Mouse (Mus musculus): ENCODE results near the gene Gpc2.

The Gpc2 gene

DNA sequence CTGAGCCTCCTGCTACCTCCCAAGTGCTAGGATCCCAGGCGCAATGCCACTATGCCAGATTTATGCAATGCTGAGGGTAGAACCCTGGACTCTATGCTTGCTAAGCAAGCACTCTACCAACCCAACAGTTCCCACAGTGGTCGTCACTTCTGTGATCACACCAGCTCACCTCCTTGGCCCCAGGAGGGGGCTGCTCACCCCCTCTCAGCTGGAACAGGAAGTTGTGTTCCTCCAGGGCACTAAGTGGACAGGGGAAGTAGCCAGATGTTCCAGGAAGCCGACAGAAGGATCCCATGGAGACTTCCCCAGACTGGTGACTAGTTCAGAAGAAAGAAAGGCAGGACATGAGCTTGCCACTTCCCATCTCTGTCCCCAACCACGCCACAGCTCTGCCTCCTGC is 17.8 kb downstream of the Gpc2 start:
- DNase-seq (ENCODE audit: low spot score): no peak

DNA sequence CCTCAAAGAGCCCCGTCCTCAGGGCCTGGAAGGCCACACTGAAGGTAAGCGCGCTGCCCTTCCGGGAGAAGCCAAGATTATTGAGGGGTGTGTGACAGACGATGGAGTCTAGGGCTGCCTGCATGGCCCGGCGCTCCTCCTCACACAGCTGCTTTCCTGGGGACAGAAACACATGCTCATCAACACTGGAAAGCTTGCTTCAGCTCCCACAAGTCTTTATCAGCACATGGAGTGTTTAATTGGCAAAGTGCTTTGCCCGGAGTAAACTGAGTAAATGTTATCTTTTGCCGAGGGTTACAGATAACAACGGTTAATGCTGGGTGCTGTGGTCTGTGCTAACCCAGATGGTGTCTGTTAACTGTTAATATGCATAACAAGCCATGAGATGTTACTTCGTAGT is 19.0 kb downstream of the Gpc2 start:
- DNase-seq (ENCODE audit: low spot score): no peak

DNA sequence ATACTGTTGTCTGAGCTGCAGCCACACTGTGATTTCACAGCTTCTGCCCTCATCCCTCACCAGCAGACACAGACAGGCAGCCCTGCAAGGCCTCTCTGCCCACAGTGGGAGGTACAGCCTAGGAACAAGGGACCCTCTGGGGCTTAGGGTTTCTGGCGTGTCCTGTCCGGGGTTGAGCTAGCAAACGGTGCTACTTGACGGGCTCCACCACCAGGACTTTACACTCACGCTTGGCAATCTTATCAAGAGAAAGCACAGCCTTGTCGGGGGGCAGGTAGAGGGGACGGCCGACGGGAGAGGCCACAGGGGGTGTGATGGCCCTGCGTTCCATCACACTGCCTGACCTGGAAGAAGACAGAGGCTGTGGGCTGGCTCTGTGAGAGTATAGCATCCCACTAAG is 19.8 kb downstream of the Gpc2 start:
- no peak for DNase-seq (ENCODE audit: low spot score)

DNA sequence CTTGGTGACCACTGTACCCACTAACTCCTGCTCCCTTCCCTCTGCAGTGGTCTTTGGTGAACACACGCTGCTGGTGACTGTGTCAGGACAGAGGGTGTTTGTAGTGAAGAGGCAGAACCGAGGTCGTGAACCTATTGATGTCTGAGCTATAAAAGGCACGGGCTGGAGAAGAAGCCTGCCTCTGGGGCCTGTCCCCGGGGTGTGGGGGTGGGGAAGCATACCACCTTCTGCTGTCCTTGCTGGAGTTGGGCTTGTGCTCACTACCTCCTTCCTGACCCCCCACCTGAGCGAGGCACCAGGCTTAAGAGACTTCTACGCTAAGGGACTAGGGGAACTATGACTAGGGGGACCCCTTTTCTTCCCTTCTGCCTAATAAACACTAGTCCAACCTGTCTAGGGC is 20.8 kb downstream of the Gpc2 start:
- DNase-seq (ENCODE audit: low spot score): no peak

DNA sequence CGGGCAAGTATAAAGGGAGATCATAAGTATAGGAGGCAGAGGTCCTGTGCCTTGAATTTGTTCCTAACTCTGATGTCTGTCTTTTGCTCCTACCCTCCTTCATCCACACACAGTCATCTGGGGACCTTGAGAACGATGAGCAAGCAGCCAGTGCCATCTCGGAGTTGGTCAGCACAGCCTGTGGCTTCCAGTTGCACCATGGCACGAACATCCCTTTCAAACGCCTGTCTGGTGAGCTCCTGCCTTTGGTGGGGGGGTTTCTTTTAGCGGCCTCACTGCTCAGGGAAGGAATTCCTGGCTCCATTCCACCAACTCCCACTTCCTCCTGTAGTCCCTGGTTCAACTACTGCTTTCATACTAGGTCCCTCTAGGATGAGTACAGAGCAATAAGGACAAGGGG is 21.3 kb downstream of the Gpc2 start:
- DNase-seq (ENCODE audit: low spot score): no peak

DNA sequence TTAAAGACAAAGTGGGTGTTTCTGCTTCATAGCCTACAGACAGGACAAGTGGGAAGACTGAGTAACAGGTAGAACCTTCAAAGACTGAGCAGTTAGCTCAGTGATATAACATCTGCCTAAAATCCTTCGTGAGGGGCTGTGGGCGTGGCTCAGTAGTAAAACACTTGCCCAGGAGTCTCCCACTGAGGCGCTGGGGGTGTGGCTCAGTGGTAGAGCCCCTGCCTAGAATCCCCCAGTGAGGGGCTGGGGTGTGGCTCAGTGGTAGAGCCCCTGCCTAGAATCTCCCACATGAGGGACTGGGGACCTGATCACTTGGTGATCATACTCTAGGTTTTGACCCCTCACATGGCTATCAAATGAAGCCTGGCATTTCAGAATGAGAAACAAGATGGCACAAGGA is 21.7 kb downstream of the Gpc2 start:
- DNase-seq (ENCODE audit: low spot score): no peak

DNA sequence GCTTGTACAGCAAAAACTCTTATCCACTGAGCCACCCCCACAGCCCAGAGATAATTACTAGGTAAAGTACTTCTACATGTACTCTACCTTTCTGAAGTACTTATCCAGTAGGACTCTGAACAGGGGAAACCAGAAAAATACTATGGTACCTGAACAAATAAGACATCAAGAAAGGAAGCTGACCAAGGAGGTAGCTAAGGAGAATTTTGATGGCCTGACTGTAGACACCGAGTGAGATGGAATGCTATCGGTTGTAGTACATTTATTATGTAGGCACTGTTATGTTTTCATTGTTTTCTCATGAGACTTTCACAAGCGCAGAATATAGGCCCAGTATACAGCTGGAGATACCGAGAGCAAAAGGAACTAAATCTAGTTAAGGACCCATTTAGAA is 22.2 kb downstream of the Gpc2 start:
- DNase-seq (ENCODE audit: low spot score): no peak

DNA sequence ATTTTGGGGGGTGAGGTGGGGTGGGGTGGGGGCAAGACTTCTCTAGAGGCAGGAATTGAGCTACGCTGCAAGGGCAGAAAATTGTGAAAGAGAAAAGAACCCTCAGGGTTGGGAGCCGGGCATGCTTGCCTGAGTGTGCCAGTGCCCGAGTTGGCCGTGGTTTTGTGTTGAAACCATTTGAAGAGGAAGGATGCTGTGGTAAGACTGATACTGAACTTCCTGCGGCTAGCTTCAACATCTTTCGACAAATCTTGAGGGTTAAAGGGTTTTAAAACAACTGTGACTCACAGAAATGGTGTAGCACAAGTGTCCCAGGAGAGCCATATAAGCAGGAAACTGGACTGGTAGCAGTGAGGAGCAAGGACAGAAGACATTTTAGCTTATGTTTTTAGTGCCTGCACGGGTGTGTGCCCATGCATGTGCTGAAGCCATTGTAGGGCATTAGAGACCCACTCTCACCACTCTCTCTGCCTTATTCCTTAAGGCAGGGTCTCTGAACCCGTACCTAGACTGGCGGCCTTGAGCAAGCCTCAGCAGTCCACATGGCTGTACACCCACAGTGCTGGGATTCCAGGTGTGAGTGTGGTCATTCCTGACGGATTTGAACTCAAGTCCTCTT is 22.7 kb downstream of the Gpc2 start:
- no peak for DNase-seq (ENCODE audit: low spot score)

DNA sequence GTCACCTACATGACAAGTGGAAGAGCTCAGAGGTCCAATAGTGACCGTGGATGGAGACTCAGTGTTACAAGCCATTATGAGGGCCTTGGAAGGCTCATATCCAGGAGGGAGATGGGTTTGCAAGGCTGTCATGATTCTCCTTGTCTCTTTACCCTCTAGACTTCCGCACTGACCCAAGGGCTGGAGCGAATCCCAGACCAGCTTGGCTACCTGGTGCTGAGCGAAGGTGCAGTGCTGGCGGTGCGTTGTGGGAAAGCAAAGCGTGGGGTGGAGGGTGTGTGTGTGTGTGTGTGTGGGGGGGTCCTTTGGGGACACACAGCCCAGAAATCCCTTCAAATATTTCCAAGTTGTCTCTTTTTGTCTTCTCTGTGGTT is 23.7 kb downstream of the Gpc2 start:
- no peak for DNase-seq (ENCODE audit: low spot score)

DNA sequence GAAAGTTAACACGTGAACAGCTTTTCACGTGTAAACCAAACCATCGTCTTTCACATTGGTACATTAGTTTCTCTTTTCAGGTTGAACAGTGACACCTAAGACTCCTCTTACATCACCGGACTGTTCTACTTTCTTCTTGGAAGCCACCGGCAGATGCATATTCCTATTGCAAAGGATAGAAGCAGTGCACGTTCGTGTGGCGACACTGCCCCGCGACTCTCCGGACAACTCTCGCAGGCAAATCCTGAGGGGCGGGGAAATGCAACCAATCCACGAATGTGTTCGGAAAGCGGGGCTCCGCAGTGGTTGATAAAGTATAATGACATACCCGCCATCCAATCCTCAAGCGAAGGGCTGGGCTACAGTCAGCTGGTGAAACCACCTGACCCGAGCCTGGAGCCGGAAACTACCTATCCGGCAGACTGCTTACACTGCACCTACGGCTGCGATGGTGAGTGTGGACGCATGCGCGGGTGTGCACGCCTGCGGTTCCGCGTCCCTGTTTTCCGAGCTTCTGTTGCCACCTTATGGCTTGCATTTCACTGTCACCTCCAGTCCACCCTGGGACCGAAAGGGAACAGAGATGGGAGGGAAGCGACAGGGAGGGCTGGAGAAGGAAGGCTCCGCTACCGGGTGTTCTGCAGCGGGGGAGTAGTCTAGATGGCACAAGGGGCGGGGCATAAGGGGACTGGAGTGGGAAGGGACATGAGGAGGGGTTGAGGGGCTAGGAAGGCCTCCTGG is 24.3 kb downstream of the Gpc2 start, which contains the start of gene Lamtor4:
Gene Lamtor4 (plus strand): TSS at position 130 of the 741 bp plus-strand sequence.
- peak; percentile 87 for DNase-seq (ENCODE audit: low spot score)

DNA sequence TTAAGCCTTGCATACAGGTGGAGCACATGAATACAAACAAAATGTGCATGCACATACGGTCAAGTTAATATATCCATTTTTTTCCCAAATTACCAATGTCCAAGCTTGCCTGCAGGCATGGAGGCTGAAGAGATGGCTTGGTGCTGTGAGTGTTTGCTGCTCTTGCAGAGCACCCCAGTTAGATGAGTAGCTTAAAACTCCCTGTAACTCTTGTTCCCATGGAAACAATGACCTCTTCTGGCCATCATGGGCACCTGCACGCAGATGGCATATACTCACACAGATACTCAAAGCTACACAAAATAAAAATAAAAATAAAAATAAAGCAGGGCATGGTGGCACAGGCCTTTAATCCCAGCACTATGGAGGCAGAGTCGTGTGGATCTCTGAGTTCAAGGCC is 26.7 kb downstream of the Gpc2 start:
- DNase-seq (ENCODE audit: low spot score): no peak

DNA sequence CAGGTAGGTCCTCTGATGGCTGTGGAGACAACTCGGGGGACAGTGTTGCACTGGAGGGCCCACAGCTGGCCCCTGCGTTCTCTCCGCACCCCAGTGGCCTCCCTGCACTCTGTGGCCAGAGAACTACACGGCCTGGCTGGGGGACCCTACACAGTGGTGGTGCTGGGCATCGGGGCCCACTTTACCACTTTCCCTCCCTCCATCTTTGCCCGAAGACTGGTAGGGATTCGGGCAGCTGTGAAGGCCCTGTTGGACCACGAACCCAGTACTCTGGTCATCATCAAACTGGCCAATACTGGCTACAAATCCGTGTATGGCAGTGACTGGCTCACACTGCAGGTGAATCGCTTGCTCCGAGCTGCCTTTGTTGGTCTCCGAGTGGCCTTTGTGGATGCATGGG is 28.7 kb downstream of the Gpc2 start:
- DNase-seq (ENCODE audit: low spot score): no peak

DNA sequence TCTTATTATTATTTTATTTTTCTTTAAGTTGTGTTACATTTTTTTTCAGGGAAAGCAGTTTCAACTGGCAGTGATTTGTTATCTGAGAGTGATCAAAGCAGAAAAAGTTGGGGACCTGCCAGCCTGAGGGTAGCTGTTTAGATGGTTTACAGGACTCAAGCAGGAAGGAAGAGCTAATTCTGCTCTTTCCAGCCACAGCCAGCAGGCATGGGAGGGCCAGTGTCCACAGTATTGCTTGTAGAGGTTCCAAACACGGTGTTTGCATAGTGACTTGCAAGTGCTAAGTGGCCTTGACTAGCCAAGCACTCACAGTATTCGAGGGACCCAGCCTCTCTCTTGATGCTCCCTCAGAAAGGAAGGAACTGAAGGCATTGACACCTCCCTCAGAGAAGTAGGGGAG is 38.3 kb downstream of the Gpc2 start:
- DNase-seq (ENCODE audit: low spot score): no peak

DNA sequence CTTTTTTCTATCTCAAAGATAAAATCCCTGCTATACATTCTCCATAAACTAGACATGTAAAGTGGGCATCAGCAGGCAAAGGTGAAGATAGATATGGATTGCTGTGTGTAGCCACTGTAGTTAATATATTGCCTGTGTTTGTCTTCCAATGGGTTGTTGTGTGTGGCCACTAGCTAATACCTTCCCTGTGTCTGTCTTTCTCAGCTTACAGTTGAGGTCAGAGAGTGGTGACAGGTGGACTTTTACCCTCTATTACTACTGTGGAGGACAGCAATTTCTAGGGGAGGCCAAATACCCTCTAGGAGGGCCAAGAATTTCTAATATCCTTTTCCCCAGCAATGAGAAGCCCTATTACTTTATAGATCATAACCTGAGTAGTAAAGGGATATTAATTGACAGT is 45.6 kb downstream of the Gpc2 start:
- DNase-seq (ENCODE audit: low spot score): no peak

DNA sequence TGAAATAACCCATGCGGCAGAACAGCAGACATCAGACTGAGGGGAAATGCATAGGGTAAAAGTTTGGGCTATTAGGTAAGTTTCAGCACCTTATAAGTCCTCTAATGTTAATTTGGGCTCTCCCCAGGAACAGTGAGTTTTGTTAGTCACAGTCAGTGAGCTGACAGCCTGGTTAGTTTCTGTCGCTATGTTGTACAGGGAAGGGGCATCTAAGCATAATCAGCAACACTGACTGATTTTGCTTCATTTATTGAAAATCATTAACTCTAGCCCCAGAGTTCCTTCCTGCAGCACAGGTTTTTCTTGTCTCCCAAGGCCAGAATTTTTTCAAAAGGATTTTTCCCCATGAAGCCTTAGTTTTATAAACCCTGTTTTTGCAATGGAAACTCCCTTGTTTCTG is 46.0 kb downstream of the Gpc2 start:
- DNase-seq (ENCODE audit: low spot score): no peak

DNA sequence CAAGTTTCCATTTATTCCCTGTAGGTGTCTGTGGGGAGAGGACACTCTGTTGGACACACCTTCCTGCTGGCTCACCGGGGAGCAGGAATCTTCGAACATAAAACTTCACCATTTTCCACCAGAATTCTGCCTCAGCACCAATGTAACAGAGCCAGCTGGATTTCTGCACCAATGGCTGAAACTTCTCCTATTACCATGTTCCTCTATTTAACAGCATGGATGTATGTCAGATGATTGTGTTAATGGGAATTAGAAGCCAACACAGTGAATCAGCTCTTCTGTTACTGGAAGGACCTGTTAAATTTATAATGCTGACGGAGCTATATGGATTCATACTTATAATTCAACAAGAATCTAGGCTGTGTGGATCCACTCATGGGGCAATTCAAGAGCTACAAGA is 50.3 kb downstream of the Gpc2 start:
- no peak for DNase-seq (ENCODE audit: low spot score)

DNA sequence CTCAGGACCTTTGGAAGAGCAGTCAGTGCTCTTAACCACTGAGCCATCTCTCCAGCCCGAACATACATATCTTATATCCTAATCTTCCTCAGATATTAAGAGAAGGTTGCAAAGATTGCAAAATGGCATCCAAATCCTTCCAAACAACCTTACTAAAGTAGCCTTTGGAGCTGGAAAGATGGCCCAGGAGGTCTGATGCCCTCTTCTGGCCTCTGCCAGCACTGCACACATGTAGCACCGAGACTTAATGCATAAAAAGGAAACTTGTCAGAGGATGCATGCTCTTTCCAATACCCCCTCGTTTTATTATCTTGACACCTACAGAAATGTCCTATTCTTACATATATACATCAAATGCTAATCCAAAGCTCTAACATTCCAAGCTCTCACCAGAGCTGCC is 51.8 kb downstream of the Gpc2 start:
- no peak for DNase-seq (ENCODE audit: low spot score)

DNA sequence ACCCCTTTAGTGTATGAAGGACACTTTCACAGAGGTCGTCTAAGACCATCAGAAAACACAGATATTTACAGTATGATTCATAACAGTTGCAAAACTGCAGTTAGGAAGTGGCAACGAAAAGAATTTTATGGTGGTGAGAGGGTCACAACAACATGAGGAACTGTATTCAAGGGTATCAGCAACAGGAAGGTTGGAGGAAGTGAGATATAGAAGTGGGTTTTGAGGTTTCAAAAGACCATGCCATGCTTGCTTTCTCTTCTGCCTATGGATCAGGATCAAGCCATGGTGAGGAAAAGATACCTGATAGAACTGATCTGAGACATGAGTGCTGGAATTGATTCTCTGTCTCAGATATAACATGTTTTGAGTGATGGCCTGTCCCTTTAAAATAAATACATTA is 52.4 kb downstream of the Gpc2 start:
- DNase-seq (ENCODE audit: low spot score): no peak

DNA sequence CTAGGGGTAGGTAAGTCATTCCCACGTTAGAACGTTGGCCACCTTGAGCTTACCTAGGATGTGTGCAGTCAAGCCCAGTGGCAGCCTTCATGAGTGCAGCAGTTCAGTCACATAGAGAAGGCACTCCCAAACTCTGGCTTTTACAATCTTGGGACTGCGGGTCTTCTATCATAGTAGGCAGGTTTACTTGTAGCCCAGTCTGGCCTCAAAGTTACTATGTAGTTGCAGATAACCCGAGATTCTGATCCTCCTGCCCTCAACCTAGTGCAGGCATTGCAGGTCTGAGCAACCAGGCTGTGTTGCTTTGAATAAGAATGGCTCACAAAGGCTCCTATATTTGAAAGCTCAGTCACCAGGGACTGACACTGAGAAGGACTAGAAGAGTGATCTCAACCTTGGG is 53.3 kb downstream of the Gpc2 start:
- no peak for DNase-seq (ENCODE audit: low spot score)

DNA sequence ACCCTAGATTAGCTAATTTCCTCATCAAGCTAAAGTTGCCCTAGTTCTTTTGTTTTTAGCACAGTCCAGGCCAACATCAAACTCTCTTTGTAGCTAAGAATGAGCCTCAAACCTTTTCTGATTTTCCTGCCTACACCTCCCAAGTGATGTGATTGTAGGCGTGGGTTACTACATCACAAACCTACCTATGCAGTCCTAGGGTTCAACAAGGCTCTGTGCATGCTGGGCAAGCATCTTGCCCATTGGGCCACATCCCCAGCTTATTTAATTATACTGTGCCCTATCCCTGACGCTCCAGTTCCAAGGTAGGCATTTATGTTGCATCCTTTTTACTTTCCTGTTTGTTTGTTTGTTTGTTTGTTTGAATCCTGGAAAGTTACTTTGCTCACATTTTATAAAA is 54.1 kb downstream of the Gpc2 start, which contains the start of gene Nxpe5:
Gene Nxpe5 (plus strand): TSS at position 199 of the 400 bp plus-strand sequence.
- DNase-seq (ENCODE audit: low spot score): no peak
